Mouse (Mus musculus) neural tube, embryonic 11.5 days (tissue): Measurements from ENCODE around the gene Cxcl9. TPM values are rescaled to one million over a fixed set of nuclear protein-coding genes. Genes with fewer than 3 reads are reported as not detected.

Source experiments
- ATAC-seq: fragments of 200-750 bp; cut with Nextera tagmentation; 2 replicates; pipeline ENCODE4 v1.8.0; 2017; ENCODE audit warnings: moderate number of reproducible peaks, mild to moderate bottlenecking, moderate TSS enrichment, moderate library complexity; ENCODE audit not compliant: insufficient read depth, low FRiP score, low TSS enrichment
- DNase-seq: peaks from one replicate; pipeline ENCODE4 v3.0.0-alpha.2; 2015; ENCODE audit warnings: low spot score
- H3K27ac ChIP-seq: fragments of 300-500 bp; sonication (generic); 2 replicates; pipeline ENCODE4 v1.5.1; 2014; ENCODE audit warnings: low read depth, mild to moderate bottlenecking, low read length
- H3K27me3 ChIP-seq: fragments of 300-500 bp; sonication (generic); 2 replicates; pipeline ENCODE4 v1.6.1; 2014; ENCODE audit warnings: mild to moderate bottlenecking, low read length, mixed read lengths; ENCODE audit not compliant: control insufficient read depth, insufficient read depth
- H3K36me3 ChIP-seq: fragments of 300-500 bp; sonication (generic); 2 replicates; pipeline ENCODE4 v1.6.1; 2014; ENCODE audit warnings: mild to moderate bottlenecking, low read length, moderate library complexity, mixed read lengths; ENCODE audit not compliant: control insufficient read depth, insufficient read depth
- H3K4me1 ChIP-seq: fragments of 300-500 bp; sonication (generic); 2 replicates; pipeline ENCODE4 v1.6.1; 2014; ENCODE audit warnings: low read length, mixed read lengths; ENCODE audit not compliant: control insufficient read depth, insufficient read depth
- H3K4me2 ChIP-seq: fragments of 300-500 bp; sonication (generic); 2 replicates; pipeline ENCODE4 v1.6.1; 2014; ENCODE audit warnings: low read depth, mild to moderate bottlenecking, moderate library complexity
- H3K4me3 ChIP-seq: fragments of 300-500 bp; sonication (generic); 2 replicates; pipeline ENCODE4 v1.5.1; 2014; ENCODE audit warnings: low read depth, low read length
- H3K9ac ChIP-seq: fragments of 300-500 bp; sonication (generic); 2 replicates; pipeline ENCODE4 v1.6.1; 2014; ENCODE audit warnings: mild to moderate bottlenecking, low read length
- H3K9me3 ChIP-seq: fragments of 300-500 bp; sonication (generic); 2 replicates; pipeline ENCODE4 v1.6.1; 2016; ENCODE audit warnings: low read length; ENCODE audit not compliant: control insufficient read depth
- WGBS: fragments of 180-500 bp; shearing (Covaris S2); extraction: QIAGEN DNeasy Blood & Tissue Kit; methylation state at CpG from one replicate; pipeline ENCODE4 v1.1.7; 2014; 5-methylcytosine and 5-hydroxymethylcytosine counted together
- polyA plus RNA-seq: library from polyadenylated mRNA; unstranded; fragments of >200 nt; fragmentation: Nextera tagmentation; extraction: Ambion mirVana; gene quantifications from 2 replicates; pipeline ENCODE4 v1.2.1, GENCODE M21; 2014

Cxcl9 gene
- polyA plus RNA-seq, 1 experiment from 2014 or later: not detected

GRCm38 (mm10) chr5:92278942-92279537 is 48.8 kb downstream of the Cxcl9 start:
- H3K27ac ChIP-seq: no peak overlapping the region

GRCm38 (mm10) chr5:92277437-92278394 is 50.2 kb downstream of the Cxcl9 start, which contains the start of gene Naaa:
Gene Naaa, minus strand, starts transcription at chr5:92278170.
- no peaks in the 10 kb centered on the region for H3K4me1 ChIP-seq
- no peak within 1 kb of the TSS for H3K27ac ChIP-seq
- peak within 1 kb of the TSS; percentile 43 for H3K9ac ChIP-seq
- H3K27me3 ChIP-seq: no peaks in the 10 kb centered on the region
- peak within 1 kb of the TSS; percentile 77 for H3K4me2 ChIP-seq
- no peaks in the 10 kb centered on the region for H3K36me3 ChIP-seq
- ATAC-seq (peak; percentile 85), DNase-seq (peak; percentile 81)
- no peaks in the 10 kb centered on the region for H3K9me3 ChIP-seq
- H3K4me3 ChIP-seq: peak within 1 kb of the TSS; percentile 58
- WGBS: 3% methylated on average over 54 of the region's 54 CpGs

More at GRCm38 (mm10) chr5:92278942-92279537, 48.8 kb downstream of the Cxcl9 start:
- H3K4me3 ChIP-seq: no peak overlapping the region
- no peak for ATAC-seq
- no peaks in the 10 kb centered on the region for H3K4me1 ChIP-seq
- no peak overlapping the region for H3K4me2 ChIP-seq
- no peaks in the 10 kb centered on the region for H3K27me3 ChIP-seq
- H3K36me3 ChIP-seq: no peaks in the 10 kb centered on the region
- H3K9me3 ChIP-seq: no peaks in the 10 kb centered on the region
- no peak overlapping the region for H3K9ac ChIP-seq
- DNase-seq: no peak
- WGBS: 88% methylated on average over 10 of the region's 10 CpGs

Other genes with a start within 250 kb of the Cxcl9 start
- gene G3bp2, start 244.4 kb downstream of the Cxcl9 start, polyA plus RNA-seq: 301 and 308 TPM in 2 replicates
- 26.9 and 28.1 TPM in 2 replicates for gene Uso1, start 190.1 kb downstream of the Cxcl9 start, polyA plus RNA-seq
- not detected in 2 replicates for gene U90926, start 112.7 kb downstream of the Cxcl9 start, polyA plus RNA-seq
- gene Ppef2, start 71.8 kb downstream of the Cxcl9 start, polyA plus RNA-seq: not detected in 2 replicates
- 5.2 and 6.1 TPM in 2 replicates for gene Naaa, start 49.9 kb downstream of the Cxcl9 start, polyA plus RNA-seq
- 37.8 and 38.7 TPM in 2 replicates for gene Sdad1, start 17.6 kb downstream of the Cxcl9 start, polyA plus RNA-seq
- gene Art3, start 3.7 kb upstream of the Cxcl9 start, polyA plus RNA-seq: 6.8 and 7.5 TPM in 2 replicates
- 0.59 TPM in 1 of 2 replicates, not detected in the other for gene Cxcl10, start 20.8 kb upstream of the Cxcl9 start, polyA plus RNA-seq
- 64.2 and 67.0 TPM in 2 replicates for gene Nup54, start 107.1 kb upstream of the Cxcl9 start, polyA plus RNA-seq
- 12.4 and 13.2 TPM in 2 replicates for gene Scarb2, start 178.8 kb upstream of the Cxcl9 start, polyA plus RNA-seq
- gene Fam47e, start 227.0 kb upstream of the Cxcl9 start, polyA plus RNA-seq: not detected in 2 replicates